ENCODE assay signal across 17 mouse cellular contexts in genomic region chr7:42980098-42980497, GRCm38 (mm10). TPM values are rescaled to one million over a fixed set of nuclear protein-coding genes. Genes with fewer than 3 reads are reported as not detected.
DNase-seq lines count a peak whose midpoint lies in the region; ATAC-seq and TF ChIP-seq lines count a peak whose summit lies in the region.
"Had no signal": no experiment of that assay in that cellular context is flagged by ENCODE, and none has a peak within 500 bp of the region (broad histone marks: within the 10 kb centered on the region; RNA-seq: fewer than 3 reads in every experiment).

No protein-coding gene starts in this region.

- peak overlapping the region; percentile 71 for H3K9ac ChIP-seq in MEL (ENCODE audit: control insufficient read depth, low read depth, low read length, poor library complexity, severe bottlenecking)
- no peak overlapping the region for H3K9ac ChIP-seq in liver, embryonic 13.5 days
- H3K9ac ChIP-seq: limb, embryonic 13.5 days; neural tube, embryonic 15.5 days had no signal

- peak; percentile 44 for DNase-seq in lung, postnatal 25 days (ENCODE audit: low spot score)
- DNase-seq in lung, postnatal 14 days = no peak
- peak; percentile 91 for DNase-seq in MEL (ENCODE audit: low read depth, low spot score)
- DNase-seq in liver, embryonic 13.5 days = peak; percentile 0
- no peak for DNase-seq in gastrocnemius, postnatal 14 days
- no peak for DNase-seq in forebrain, embryonic 10.5 days (ENCODE audit: extremely low spot score, low spot score)
- DNase-seq in layer of hippocampus, adult 9-10 months (ENCODE audit: low spot score) = no peak
- DNase-seq: kidney, adult 2 months; thymus, adult 2 months had no signal

- 0 out of 4 replicates have a peak, but pooled peaks of 1 of the 2 experiments have one; percentile 15 for TF ChIP-seq EP300 in MEL (IDR thresholded peaks at IDR 0.05; ENCODE audit: low read depth in 1 of 2, low read length in 2 of 2)

- no peaks in the 10 kb centered on the region for H3K4me1 ChIP-seq in MEL (ENCODE audit: control insufficient read depth in 1 of 2, insufficient read depth in 2 of 2, low read length in 2 of 2)
- no peaks in the 10 kb centered on the region for H3K4me1 ChIP-seq in liver, embryonic 13.5 days (replicated peaks)
- H3K4me1 ChIP-seq in forebrain, embryonic 10.5 days = no peaks in the 10 kb centered on the region
- H3K4me1 ChIP-seq: limb, embryonic 13.5 days; neural tube, embryonic 15.5 days had no signal

- intact Hi-C loops in gastrocnemius, postnatal 14 days (cut with DNase I; ENCODE audit: low total_unique reads) = no loop called here

- TF ChIP-seq POLR2A in MEL (IDR thresholded peaks at IDR 0.05; ENCODE audit: control insufficient read depth in 1 of 2, insufficient read depth in 1 of 2, low read depth in 1 of 2, low read length in 2 of 2, poor library complexity in 1 of 2) = no peak

- no peak for ATAC-seq in liver, embryonic 13.5 days (ENCODE audit: low read depth)
- ATAC-seq in neutrophil, adult 5-6 weeks (ENCODE audit: extremely low read depth, insufficient number of reproducible peaks, low FRiP score, poor library complexity, severe bottlenecking) = peak; percentile 99

- no peaks in the 10 kb centered on the region for H3K9me3 ChIP-seq in MEL (replicated peaks; ENCODE audit: insufficient read depth, low read length)
- H3K9me3 ChIP-seq in liver, embryonic 13.5 days (replicated peaks) = peaks cover 12% of the 10 kb centered on the region; the same call in 1 of the 2 replicates
- peaks cover 96% of the 10 kb centered on the region for H3K9me3 ChIP-seq in forebrain, embryonic 10.5 days

- no peaks in the 10 kb centered on the region for H3K79me2 ChIP-seq in MEL (ENCODE audit: control insufficient read depth, insufficient read depth, low read length, poor library complexity)

- H3K27ac ChIP-seq in MEL (ENCODE audit: control insufficient read depth, low read depth, low read length) = peak overlapping the region; percentile 100
- no peak overlapping the region for H3K27ac ChIP-seq in liver, embryonic 13.5 days
- H3K27ac ChIP-seq in forebrain, embryonic 10.5 days = no peak overlapping the region
- H3K27ac ChIP-seq: limb, embryonic 13.5 days; neural tube, embryonic 15.5 days had no signal

- 0 out of 2 replicates have a peak overlapping the region, but pooled peaks have one; percentile 0 for H3K4me2 ChIP-seq in liver, embryonic 13.5 days
- H3K4me2 ChIP-seq: limb, embryonic 13.5 days; midbrain, embryonic 11.5 days; neural tube, embryonic 15.5 days had no signal

- WGBS in liver, embryonic 13.5 days (ENCODE audit: insufficient replicate concordance) = 35% methylated on average over 11 of the region's 11 CpGs
- WGBS in forebrain, embryonic 10.5 days = 90% methylated on average over 11 of the region's 11 CpGs

- no peak for TF ChIP-seq RAD21 in MEL (IDR thresholded peaks at IDR 0.05; ENCODE audit: low read depth, low read length)

- peaks cover 0 to 2% of the 10 kb centered on the region in 2 experiments; a peak in 1 of 4 replicates for H3K36me3 ChIP-seq in MEL (ENCODE audit: control insufficient read depth in 1 of 2, insufficient read depth in 2 of 2, low read length in 2 of 2)
- H3K36me3 ChIP-seq in liver, embryonic 13.5 days = no peaks in the 10 kb centered on the region
- no peaks in the 10 kb centered on the region for H3K36me3 ChIP-seq in forebrain, embryonic 10.5 days (replicated peaks)
- H3K36me3 ChIP-seq: limb, embryonic 13.5 days; neural tube, embryonic 15.5 days had no signal

- TF ChIP-seq CTCF in MEL (IDR thresholded peaks at IDR 0.05 in 2 of 3, conservative IDR thresholded peaks at IDR 0.05 in 1 of 3; ENCODE audit: control insufficient read depth in 1 of 3, insufficient read depth in 1 of 3, low read depth in 2 of 3, low read length in 3 of 3, poor library complexity in 1 of 3, severe bottlenecking in 1 of 3) = no peak

- H3K4me3 ChIP-seq in MEL (ENCODE audit: control insufficient read depth in 1 of 2, insufficient read depth in 1 of 2, low read depth in 2 of 2, low read length in 2 of 2) = peak overlapping the region; percentile 75 to 76
- peak overlapping the region; percentile 12; the same call in 1 of the 2 replicates for H3K4me3 ChIP-seq in liver, embryonic 13.5 days (replicated peaks)
- no peak overlapping the region for H3K4me3 ChIP-seq in forebrain, embryonic 10.5 days
- H3K4me3 ChIP-seq: limb, embryonic 13.5 days; neural tube, embryonic 15.5 days had no signal

- H3K27me3 ChIP-seq in MEL (ENCODE audit: control insufficient read depth in 1 of 2, insufficient read depth in 2 of 2, low read length in 2 of 2) = no peaks in the 10 kb centered on the region
- H3K27me3 ChIP-seq in liver, embryonic 13.5 days = no peaks in the 10 kb centered on the region
- no peaks in the 10 kb centered on the region for H3K27me3 ChIP-seq in forebrain, embryonic 10.5 days (ENCODE audit: poor library complexity, severe bottlenecking)
- H3K27me3 ChIP-seq: limb, embryonic 13.5 days; neural tube, embryonic 15.5 days had no signal

TF ChIP-seq in MEL, 35 proteins besides CTCF, POLR2A, EP300 and RAD21:
- TF ChIP-seq JUND (IDR thresholded peaks at IDR 0.05; ENCODE audit: low read depth, low read length) = no peak
- no peak for TF ChIP-seq GABPA (IDR thresholded peaks at IDR 0.05; ENCODE audit: low read depth, low read length)
- TF ChIP-seq MYC (IDR thresholded peaks at IDR 0.05; ENCODE audit: low read depth, low read length) = no peak
- TF ChIP-seq BHLHE40 (IDR thresholded peaks at IDR 0.05; ENCODE audit: borderline replicate concordance, low read depth, low read length) = no peak
- 0 out of 2 replicates have a peak, but pooled peaks have one; percentile 31 for TF ChIP-seq TBP (IDR thresholded peaks at IDR 0.05; ENCODE audit: low read depth, low read length)
- no peak for TF ChIP-seq ZMIZ1 (IDR thresholded peaks at IDR 0.05; ENCODE audit: low read depth, low read length)
- TF ChIP-seq RCOR1 (IDR thresholded peaks at IDR 0.05; ENCODE audit: low read depth, low read length) = no peak
- TF ChIP-seq NELFE (IDR thresholded peaks at IDR 0.05; ENCODE audit: low read depth, low read length) = no peak
- peak; percentile 85 for TF ChIP-seq ETS1 (IDR thresholded peaks at IDR 0.05; ENCODE audit: low read depth, low read length)
- TF ChIP-seq ZNF384 (IDR thresholded peaks at IDR 0.05; ENCODE audit: low read depth, low read length) = no peak
- no peak for TF ChIP-seq USF2 (IDR thresholded peaks at IDR 0.05; ENCODE audit: borderline replicate concordance in 1 of 2, insufficient read depth in 1 of 2, low read depth in 1 of 2, low read length in 2 of 2)
- TF ChIP-seq ELF1 (IDR thresholded peaks at IDR 0.05; ENCODE audit: low read depth, low read length) = no peak
- TF ChIP-seq UBTF (IDR thresholded peaks at IDR 0.05; ENCODE audit: borderline replicate concordance, insufficient read depth, low read depth, low read length) = no peak
- TF ChIP-seq TAL1 (IDR thresholded peaks at IDR 0.05; ENCODE audit: low read length) = no peak
- TF ChIP-seq E2F4 (IDR thresholded peaks at IDR 0.05; ENCODE audit: borderline replicate concordance, low read depth, low read length) = no peak
- TF ChIP-seq POLR2AphosphoS2 (IDR thresholded peaks at IDR 0.05; ENCODE audit: low read length) = no peak
- TF ChIP-seq MEF2A (IDR thresholded peaks at IDR 0.05; ENCODE audit: extremely low read depth, insufficient replicate concordance, low read depth, low read length, poor library complexity, severe bottlenecking) = no peak
- 0 out of 2 replicates have a peak, but pooled peaks have one; percentile 34 for TF ChIP-seq MAX (IDR thresholded peaks at IDR 0.05; ENCODE audit: low read length)
- TF ChIP-seq KAT2A (conservative IDR thresholded peaks at IDR 0.05; ENCODE audit: low read depth, low read length) = no peak
- no peak for TF ChIP-seq ZKSCAN1 (IDR thresholded peaks at IDR 0.05; ENCODE audit: low read depth, low read length)

RNA-seq across cellular contexts. Expression of gene Gm9268, which starts 38.5 kb away (rescaled TPM):
- not detected in 2 replicates for total RNA-seq in MEL (2012; rRNA removed)
- not detected for polyA plus RNA-seq in MEL (2012; ENCODE audit: insufficient read depth in 1 of 2, insufficient read length in 2 of 2, low read depth in 1 of 2, low replicate concordance in 2 of 2, missing spikeins in 1 of 2)
- polyA plus RNA-seq in liver, embryonic 13.5 days (2015; fragmentation: Nextera tagmentation; extraction: Ambion mirVana) = not detected in 2 replicates
- not detected in 2 replicates for total RNA-seq in neutrophil, adult 5-6 weeks (2017)
- not detected for total RNA-seq in gastrocnemius, postnatal 14 days (2021)
- not detected in 2 replicates for polyA plus RNA-seq in forebrain, embryonic 10.5 days (2016; fragmentation: Nextera tagmentation; extraction: Ambion mirVana)
- total RNA-seq: ES-E14; gastrocnemius, adult 8-10 months; heart, postnatal 25 days had no signal
- polyA plus RNA-seq: cortical plate, adult 2 months; kidney, adult 2 months; limb, embryonic 13.5 days; midbrain, embryonic 11.5 days; neural tube, embryonic 15.5 days; thymus, adult 2 months had no signal

RNA-seq across cellular contexts. Expression of gene Vmn2r63, which starts 46.5 kb away (rescaled TPM):
- not detected in 2 replicates for total RNA-seq in MEL (2012; rRNA removed)
- under 1 TPM in 1 of 2 experiments, not detected in 1; 0.08 TPM for polyA plus RNA-seq in MEL (2012; ENCODE audit: insufficient read depth in 1 of 2, insufficient read length in 2 of 2, low read depth in 1 of 2, low replicate concordance in 2 of 2, missing spikeins in 1 of 2)
- polyA plus RNA-seq in liver, embryonic 13.5 days (2015; fragmentation: Nextera tagmentation; extraction: Ambion mirVana) = not detected in 2 replicates
- under 0.01 TPM in 1 of 2 replicates, not detected in the other for total RNA-seq in neutrophil, adult 5-6 weeks (2017)
- not detected for total RNA-seq in gastrocnemius, postnatal 14 days (2021)
- not detected in 2 replicates for polyA plus RNA-seq in forebrain, embryonic 10.5 days (2016; fragmentation: Nextera tagmentation; extraction: Ambion mirVana)
- total RNA-seq: ES-E14; gastrocnemius, adult 8-10 months; heart, postnatal 25 days had no signal
- polyA plus RNA-seq: cortical plate, adult 2 months; kidney, adult 2 months; limb, embryonic 13.5 days; midbrain, embryonic 11.5 days; neural tube, embryonic 15.5 days; thymus, adult 2 months had no signal

Comparison
In these comparisons a context has a peak if more than half of its experiments do, and no peak if none do; other contexts are left out.
1. DNase-seq: peak in lung, postnatal 25 days (single experiment), MEL (single experiment) and liver, embryonic 13.5 days (single experiment); none in lung, postnatal 14 days (single experiment), gastrocnemius, postnatal 14 days (single experiment), forebrain, embryonic 10.5 days (single experiment) and layer of hippocampus, adult 9-10 months (single experiment).